Mouse (Mus musculus): ENCODE results near the gene Pdgfc. TPM values are rescaled to one million over a fixed set of nuclear protein-coding genes. Genes with fewer than 3 reads are reported as not detected.

Gene Pdgfc
- total RNA-seq, 2 experiments from 2014 or later: 2.0 to 2.9 TPM

- intact Hi-C loops (cut with DNase I): no loop called here
- no peak for DNase-seq
Observed at GRCm38 (mm10) chr3:81044653-81045343, 8.6 kb downstream of the Pdgfc start.

GRCm38 (mm10) chr3:81045344-81046050 lies 9.3 kb downstream of the Pdgfc start:
- intact Hi-C loops (cut with DNase I): no loop called here

GRCm38 (mm10) chr3:81046652-81047607 lies 10.7 kb downstream of the Pdgfc start:
- no peak for DNase-seq
- intact Hi-C loops (cut with DNase I): no loop called here

More at GRCm38 (mm10) chr3:81045344-81046050, 9.3 kb downstream of the Pdgfc start:
- no peak for DNase-seq

DNA sequence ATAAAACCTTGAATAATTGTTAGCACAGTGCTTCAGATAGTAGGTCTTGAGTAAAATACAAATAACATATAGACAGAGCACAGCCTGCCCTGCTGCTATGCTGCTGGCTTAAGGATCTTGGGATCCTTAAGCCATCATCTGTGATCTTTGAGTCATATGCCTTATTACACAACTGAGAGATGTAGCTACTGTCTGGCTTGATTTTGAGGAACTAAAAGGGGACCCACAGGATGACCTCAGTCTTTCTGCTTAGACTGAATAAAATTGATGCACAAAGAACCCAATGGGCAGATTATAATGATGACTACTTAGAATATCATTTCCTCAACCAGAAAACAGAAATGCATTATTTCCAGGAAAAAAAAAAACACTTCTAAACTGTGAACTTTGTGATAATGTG lies 15.3 kb downstream of the Pdgfc start:
- intact Hi-C loops (cut with DNase I): no loop called here
- no peak for DNase-seq

DNA sequence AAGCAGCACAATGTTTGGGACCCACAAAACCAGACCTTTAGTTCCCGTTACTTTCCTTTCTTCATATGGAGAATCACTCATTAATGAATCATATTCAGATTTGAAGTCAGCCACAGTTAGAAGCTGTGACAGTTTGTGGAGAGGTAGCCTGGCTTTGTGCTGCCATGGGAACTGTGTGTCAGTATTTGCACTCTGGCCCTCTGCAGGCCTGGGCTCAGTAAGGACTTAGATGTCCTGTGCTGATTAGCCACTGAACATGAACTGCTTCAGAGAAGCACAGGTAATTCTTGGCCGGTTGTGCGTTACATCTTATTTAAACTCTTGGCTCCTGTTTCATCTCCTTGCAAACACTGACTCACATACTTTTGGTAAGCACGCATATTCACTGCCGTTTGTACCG lies 16.2 kb downstream of the Pdgfc start:
- DNase-seq: no peak
- intact Hi-C loops (cut with DNase I): no loop called here

DNA sequence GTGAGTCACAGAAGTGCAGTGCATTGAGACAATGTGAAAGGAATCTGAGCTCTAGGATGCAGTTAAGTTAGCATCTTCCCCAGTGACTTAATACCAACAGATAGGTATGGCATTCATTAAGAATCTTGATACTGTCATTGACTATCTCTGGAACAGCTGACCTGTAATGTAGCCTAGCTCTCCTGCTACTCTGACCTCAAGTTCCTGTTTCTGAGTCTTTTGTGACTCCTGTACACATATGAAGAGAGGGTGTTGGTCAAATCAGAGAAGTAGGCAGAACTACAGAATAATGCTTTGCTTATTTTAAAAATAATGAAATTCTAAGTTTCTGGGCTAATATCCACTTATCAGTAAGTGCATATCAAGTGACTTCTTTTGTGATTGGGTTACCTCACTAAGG lies 17.9 kb downstream of the Pdgfc start:
- intact Hi-C loops (cut with DNase I): no loop called here
- DNase-seq: no peak

DNA sequence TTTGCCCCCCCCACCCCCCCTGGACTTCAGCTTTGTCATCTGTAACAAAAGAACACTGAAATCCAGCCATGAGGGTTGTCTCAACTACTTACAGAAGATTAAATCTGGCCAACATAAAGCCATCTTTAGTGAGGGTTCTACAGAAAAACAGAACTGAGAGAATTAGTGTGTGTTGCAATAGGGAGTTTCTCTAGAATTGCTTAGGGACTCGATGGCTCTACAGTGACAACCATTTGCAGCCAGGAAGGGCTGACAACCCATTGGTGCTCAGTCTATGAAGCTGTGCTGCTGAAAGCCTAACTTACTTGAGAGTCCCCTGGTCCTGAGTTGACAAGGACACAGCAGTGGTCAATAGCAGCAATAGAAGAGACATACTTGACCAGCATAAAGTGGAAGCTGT lies 21.5 kb downstream of the Pdgfc start:
- intact Hi-C loops (cut with DNase I): no loop called here
- no peak for DNase-seq

GRCm38 (mm10) chr3:81058527-81059031 lies 22.4 kb downstream of the Pdgfc start:
- DNase-seq: no peak
- intact Hi-C loops (cut with DNase I): no loop called here

- DNase-seq: no peak
- intact Hi-C loops (cut with DNase I): no loop called here
Observed at GRCm38 (mm10) chr3:81068550-81068949, 32.3 kb downstream of the Pdgfc start.

DNA sequence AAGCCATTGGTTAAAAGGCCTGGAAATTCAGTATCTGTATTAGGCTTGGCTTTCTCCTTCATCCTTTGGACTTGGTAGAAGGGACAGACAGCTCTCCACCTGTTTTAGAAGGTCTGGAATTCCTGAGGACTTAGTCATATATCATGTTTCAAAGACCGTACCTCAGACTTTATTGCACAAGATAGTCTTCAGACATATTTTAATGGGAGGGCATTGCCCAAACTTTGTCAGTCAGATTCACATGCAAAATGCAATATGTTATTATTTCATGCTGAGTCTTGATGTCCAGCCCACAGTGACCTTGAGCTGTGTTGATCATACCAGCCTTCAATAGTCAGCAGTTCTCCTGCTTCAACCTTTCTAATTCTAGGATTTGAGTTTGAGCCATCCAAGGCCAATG lies 64.9 kb downstream of the Pdgfc start:
- no peak for DNase-seq
- intact Hi-C loops (cut with DNase I): no loop called here

DNA sequence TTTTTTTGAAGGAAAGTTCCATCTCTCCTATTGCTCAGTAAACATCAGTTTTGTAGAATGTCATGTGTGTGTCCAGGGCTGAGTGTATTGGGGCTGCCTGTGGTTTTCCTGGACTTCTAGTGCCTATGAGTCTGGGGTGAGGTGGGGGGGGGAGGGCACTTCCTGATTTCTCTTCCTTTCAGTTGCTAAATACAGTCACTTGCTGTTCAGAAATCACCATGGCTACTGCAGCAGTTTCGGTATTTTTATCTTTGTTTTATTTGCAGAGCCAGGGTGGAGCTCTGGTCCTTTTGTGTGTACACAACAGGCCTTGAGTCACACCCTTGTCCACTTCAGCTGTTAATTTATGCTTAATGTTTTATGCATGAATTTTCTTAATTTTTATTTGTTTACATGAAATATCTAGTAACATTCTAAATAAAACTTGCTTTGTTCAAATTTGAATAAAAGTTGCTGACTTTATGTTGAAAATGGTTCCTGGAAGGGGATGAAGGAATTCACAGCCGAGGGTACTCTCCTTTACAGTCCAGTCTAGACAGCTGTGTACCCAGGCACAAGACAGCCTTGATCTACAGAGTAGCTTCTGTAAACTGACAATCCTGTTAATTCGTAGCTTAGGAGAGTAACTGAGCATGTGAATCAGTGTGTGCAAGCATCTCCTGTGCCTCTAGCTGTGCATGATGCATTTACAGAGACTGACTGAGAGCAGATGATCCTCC lies 66.1 kb downstream of the Pdgfc start:
- intact Hi-C loops (cut with DNase I): no loop called here
- DNase-seq: no peak

GRCm38 (mm10) chr3:81102877-81103420 lies 66.7 kb downstream of the Pdgfc start:
- intact Hi-C loops (cut with DNase I): no loop called here
- DNase-seq: no peak

DNA sequence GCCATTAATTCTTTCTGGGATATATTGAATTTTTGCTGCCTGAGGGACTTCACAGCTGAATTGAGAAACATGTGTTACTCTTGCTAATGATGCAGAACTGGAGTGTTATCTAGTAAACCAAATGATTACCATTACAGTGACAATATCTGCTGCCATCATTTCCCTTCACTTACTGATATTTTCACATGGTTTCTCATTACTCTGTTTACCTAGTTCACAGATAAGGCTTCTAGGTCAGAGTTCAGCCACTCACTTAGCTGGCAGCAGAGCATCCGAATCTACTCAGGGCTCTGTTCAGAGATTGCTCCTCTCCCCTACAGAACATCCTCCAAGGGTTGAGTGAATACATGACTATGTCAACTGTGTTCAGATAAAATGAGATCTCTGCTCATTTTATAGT lies 71.3 kb downstream of the Pdgfc start:
- intact Hi-C loops (cut with DNase I): no loop called here
- DNase-seq: no peak

DNA sequence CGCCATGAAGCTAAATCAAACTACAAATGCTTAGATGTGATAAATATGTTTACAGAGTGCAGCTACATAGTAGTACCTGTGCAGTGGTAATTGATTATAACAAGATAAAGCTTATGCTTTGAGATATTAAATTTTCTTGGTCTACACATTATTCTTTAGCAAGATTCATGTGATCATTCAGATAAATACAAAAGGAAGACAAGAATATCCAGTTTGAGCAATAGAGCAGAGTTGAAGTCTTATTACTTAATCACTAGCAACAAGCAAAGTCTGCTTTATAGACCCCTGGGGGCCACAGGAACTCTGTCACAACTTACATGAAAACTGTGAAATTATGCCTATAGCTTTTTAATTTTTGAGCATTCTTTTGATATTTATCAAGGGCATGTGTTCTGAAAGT lies 74.8 kb downstream of the Pdgfc start:
- intact Hi-C loops (cut with DNase I): no loop called here
- DNase-seq: no peak

DNA sequence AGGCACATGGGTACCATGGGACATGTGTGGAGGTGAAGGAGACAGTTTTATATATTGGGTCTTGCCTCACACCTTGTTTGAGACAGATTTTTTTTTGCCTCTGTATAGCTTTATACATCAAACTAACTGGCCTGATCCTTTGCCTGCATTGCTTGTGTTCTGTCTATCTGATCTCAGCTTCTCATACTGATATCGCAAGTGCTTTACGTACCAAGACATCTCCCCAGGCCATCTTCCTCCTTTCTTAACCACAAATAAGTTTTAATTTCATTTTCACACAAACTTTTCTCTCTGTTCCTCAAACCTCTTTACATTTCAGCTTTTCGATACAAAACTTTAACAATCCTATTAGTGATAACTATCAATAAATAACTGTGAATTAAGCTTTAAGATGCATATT lies 76.7 kb downstream of the Pdgfc start:
- intact Hi-C loops (cut with DNase I): no loop called here
- DNase-seq: no peak

- intact Hi-C loops (cut with DNase I): no loop called here
- DNase-seq: no peak
Observed at GRCm38 (mm10) chr3:81120664-81121063, 84.4 kb downstream of the Pdgfc start.

DNA sequence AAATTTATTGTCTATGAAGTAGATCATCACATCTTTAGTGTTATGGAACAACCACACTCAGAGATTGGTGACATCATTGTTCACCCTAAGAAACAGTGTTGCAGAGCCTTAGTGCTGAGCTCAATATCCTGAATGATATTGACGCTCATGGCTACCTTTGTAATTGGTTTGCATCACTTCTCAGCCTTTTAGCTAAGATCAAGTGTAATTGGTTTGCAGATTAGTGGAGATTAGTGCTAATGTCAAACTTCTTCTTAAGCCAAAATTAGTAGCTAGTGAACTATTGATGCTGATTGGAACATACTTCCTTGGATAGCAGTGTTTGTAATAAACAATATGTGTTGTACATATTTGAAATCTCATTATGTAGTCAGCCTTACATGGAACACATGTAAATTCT lies 85.5 kb downstream of the Pdgfc start:
- intact Hi-C loops (cut with DNase I): no loop called here
- no peak for DNase-seq

DNA sequence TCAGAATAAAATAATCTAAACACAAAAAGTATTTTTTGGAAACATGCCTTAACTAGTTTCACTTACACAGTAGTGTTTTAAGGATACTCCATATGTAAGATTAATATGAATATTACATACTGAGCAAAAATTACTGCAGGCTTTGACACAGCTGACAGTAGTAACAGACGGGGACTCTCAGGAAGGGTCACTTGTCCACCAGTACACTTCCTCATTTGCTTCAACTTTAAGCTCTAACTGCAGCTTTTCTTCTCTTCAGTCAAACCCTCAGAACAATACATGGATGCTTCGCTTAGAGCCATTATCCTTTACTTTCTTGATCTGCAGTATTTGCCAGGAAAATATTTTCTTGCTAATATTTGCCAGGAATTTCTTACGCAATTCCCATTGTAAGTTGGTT lies 87.2 kb downstream of the Pdgfc start:
- intact Hi-C loops (cut with DNase I): no loop called here
- DNase-seq: no peak

DNA sequence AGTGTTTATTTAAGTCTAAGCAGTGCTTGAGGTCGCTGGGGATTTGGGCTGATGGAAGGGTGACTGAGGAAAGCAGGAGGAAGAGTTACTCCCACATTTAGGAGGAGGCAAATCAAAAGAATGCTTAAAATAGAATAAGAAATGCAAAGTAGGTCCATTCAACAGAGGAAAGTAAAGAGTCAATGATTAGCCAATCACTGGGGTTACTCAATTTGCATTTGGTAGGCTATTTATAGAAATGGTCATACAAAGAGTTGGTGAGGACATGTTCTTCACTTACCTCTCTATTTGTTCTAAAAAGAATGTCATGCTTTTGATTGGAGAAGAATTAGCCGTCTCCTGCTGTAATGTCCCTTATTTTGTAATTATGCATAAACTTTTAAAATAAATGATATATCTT lies 90.8 kb downstream of the Pdgfc start:
- intact Hi-C loops (cut with DNase I): no loop called here
- no peak for DNase-seq

- intact Hi-C loops (cut with DNase I): no loop called here
- no peak for DNase-seq
Observed at GRCm38 (mm10) chr3:81136985-81137384, 100.8 kb downstream of the Pdgfc start.

Measured in heart, postnatal 36 days (tissue).